Mouse (Mus musculus) embryonic facial prominence, embryonic 13.5 days (tissue): ENCODE results near the gene Hk1. TPM values are rescaled to one million over a fixed set of nuclear protein-coding genes. Genes with fewer than 3 reads are reported as not detected.
A peak's percentile ranks its signal among the peaks of the same experiment; 100 is the strongest.

Experiments
- ATAC-seq: fragments of 200-750 bp; cut with Nextera tagmentation; 2 replicates; pipeline ENCODE4 v1.8.0; 2017; ENCODE audit warnings: low read depth; ENCODE audit not compliant: insufficient number of reproducible peaks, insufficient read depth, low FRiP score, low TSS enrichment
- H3K27ac ChIP-seq: fragments of 300-500 bp; sonication (generic); 2 replicates; pipeline ENCODE4 v1.5.1; 2015; ENCODE audit warnings: moderate library complexity, mild to moderate bottlenecking, inconsistent platforms
- H3K27me3 ChIP-seq: fragments of 300-500 bp; sonication (generic); 2 replicates; pipeline ENCODE4 v1.6.1; 2015; ENCODE audit warnings: mild to moderate bottlenecking, inconsistent platforms
- H3K36me3 ChIP-seq: fragments of 300-500 bp; sonication (generic); 2 replicates; pipeline ENCODE4 v1.6.1; 2015; ENCODE audit warnings: mild to moderate bottlenecking, inconsistent platforms
- H3K4me1 ChIP-seq: fragments of 300-500 bp; sonication (generic); 2 replicates; pipeline ENCODE4 v1.6.1; 2015; ENCODE audit warnings: inconsistent platforms
- H3K4me2 ChIP-seq: fragments of 300-500 bp; sonication (generic); 2 replicates; pipeline ENCODE4 v1.6.1; 2015; ENCODE audit warnings: moderate library complexity, mild to moderate bottlenecking, inconsistent platforms
- H3K4me3 ChIP-seq: fragments of 300-500 bp; sonication (generic); 2 replicates; pipeline ENCODE4 v1.5.1; 2015; ENCODE audit warnings: mild to moderate bottlenecking, inconsistent platforms
- H3K9ac ChIP-seq: fragments of 300-500 bp; sonication (generic); 2 replicates; pipeline ENCODE4 v1.6.1; 2015; ENCODE audit warnings: mild to moderate bottlenecking, inconsistent platforms
- H3K9me3 ChIP-seq: fragments of 300-500 bp; sonication (generic); 2 replicates; pipeline ENCODE4 v1.6.1; 2016; ENCODE audit warnings: inconsistent platforms
- WGBS: fragments of 180-500 bp; shearing (Covaris S2); methylation state at CpG from one replicate; pipeline ENCODE4 v1.1.7; 2015; ENCODE audit warnings: mixed read lengths; 5-methylcytosine and 5-hydroxymethylcytosine counted together
- polyA plus RNA-seq: library from polyadenylated mRNA; unstranded; fragments of >200 nt; fragmentation: Nextera tagmentation; extraction: Ambion mirVana; gene quantifications from 2 replicates; pipeline ENCODE4 v1.2.1, GENCODE M21; 2015

The Hk1 gene
- polyA plus RNA-seq, 1 experiment from 2014 or later: 32.9 TPM

DNA sequence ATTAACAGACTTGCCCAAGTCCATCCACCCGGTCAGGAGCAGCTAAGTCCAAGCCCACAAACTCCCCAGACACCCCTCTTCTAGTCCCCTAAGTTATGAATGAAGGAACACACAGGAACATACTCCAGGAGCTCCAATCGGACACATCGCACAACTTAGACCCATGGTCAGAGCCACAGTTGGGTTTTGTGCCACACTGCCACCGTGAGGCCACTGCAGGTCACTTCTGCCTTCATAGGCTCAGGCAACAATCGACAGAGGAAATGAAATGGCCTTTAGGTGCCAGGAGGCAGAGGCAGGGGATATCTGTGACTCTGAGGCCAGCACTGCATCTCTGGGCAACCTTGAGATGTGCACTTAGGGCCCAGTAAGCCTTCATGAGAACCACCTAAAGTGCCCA lies 31.2 kb upstream of the Hk1 start:
- Histone ChIP-seq H3K27ac (no peak overlapping the region), H3K4me3 (no peak overlapping the region), H3K9me3 (no peaks in the 10 kb centered on the region), H3K9ac (no peak overlapping the region), H3K27me3 (peaks cover 16% of the 10 kb centered on the region; the same call in 1 of the 2 replicates), H3K36me3 (no peaks in the 10 kb centered on the region), H3K4me2 (no peak overlapping the region), H3K4me1 (no peaks in the 10 kb centered on the region)
- WGBS: 9% methylated on average over 5 of the region's 5 CpGs
- no peak for ATAC-seq

DNA sequence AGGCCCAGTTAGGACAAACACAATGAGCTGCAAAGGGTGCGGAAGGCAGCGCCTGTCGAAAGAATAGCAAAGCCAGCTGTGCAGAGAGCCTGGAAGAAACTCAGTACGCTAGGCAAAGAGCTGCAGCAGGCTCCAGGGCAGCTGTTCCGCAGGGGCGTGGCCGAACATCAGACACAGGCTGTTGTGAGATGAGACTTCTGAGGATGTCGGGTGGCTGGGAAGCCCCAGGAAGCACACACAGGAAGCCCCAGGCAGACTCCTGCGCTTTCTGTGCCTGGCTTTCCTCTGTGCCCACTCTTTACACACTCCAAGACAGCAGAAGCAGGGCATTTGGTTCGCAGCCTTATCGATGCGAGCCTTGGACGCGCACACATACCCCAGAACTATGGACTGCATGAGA lies 25.2 kb upstream of the Hk1 start:
- H3K9ac ChIP-seq: 0 out of 2 replicates have a peak overlapping the region, but pooled peaks have one; percentile 40
- H3K36me3 ChIP-seq: no peaks in the 10 kb centered on the region
- no peak for ATAC-seq
- WGBS: 37% methylated on average over 14 of the region's 14 CpGs
- peak overlapping the region; percentile 21 for H3K4me3 ChIP-seq
- no peaks in the 10 kb centered on the region for H3K9me3 ChIP-seq
- no peak overlapping the region for H3K27ac ChIP-seq
- H3K4me2 ChIP-seq: peak overlapping the region; percentile 48
- H3K4me1 ChIP-seq: peaks cover 6% of the 10 kb centered on the region
- peaks cover 21% of the 10 kb centered on the region for H3K27me3 ChIP-seq

DNA sequence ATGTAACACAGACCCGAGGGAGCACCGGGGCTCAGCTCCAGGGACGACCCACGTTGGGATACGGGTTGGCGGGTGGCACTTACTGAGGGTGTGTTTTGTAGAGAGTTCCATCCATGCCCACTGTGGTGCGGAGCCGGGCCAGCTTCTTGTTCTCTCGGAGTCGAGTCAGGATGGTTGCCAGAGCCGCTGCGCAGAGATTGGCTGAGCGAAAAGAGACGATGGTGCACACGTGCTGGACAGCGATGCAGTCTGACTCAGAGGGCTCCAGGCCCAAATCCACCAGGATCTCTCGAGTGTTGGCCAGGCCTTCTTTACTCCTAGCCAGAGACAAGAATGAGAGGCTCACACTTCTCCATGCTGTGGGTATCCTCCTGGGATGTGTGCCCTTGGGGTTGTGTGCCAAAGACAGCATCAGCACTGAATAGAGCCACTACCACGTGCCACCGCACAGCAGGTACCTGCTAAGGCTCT lies 22.0 kb upstream of the Hk1 start:
- no peak overlapping the region for H3K9ac ChIP-seq
- ATAC-seq: no peak
- H3K27me3 ChIP-seq: peaks cover 5% of the 10 kb centered on the region; the same call in 1 of the 2 replicates
- peaks cover 6% of the 10 kb centered on the region for H3K4me1 ChIP-seq
- WGBS: 84% methylated on average over 19 of the region's 19 CpGs
- no peaks in the 10 kb centered on the region for H3K36me3 ChIP-seq
- H3K27ac ChIP-seq: no peak overlapping the region
- no peak overlapping the region for H3K4me2 ChIP-seq
- H3K9me3 ChIP-seq: no peaks in the 10 kb centered on the region
- H3K4me3 ChIP-seq: no peak overlapping the region

DNA sequence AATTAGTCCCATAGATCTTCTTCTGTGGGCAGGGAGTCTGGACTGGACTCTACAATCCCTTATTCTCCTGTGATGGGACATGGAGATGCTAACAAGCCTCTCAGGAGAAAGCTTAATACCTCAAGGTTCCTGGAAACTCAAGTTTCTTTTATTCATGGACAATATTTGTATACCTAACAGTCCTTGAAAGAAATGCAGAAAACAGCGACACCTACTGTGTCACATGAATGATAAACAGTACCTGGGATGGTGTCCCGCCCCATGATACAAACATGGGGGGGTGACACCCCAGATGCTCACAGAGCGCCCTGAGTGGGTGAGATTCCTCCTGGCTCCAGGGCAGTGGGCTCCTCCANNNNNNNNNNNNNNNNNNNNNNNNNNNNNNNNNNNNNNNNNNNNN lies 3.3 kb upstream of the Hk1 start:
- no peak for ATAC-seq

DNA sequence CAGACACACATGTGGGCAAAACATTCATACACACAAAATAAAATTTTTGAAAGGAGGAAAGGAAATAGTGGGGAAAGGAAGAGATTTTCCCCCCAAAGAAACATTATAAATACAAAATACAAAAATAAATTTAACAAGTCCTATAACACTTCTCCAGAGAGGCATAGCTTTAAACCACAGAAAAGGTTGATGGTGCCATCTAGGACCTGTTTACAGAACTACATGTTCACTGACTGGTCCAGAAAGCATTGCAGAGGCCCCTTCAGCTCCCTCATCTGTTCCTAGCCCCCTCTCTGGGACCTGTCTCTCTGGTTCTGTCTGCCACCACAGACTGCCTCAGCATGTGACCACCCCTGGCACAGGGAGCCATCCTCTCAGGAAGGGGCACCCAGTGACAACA lies 1.2 kb upstream of the Hk1 start:
- no peak overlapping the region for H3K4me3 ChIP-seq

More for the DNA sequence above, 3.3 kb upstream of the Hk1 start:
- H3K4me1 ChIP-seq: no peaks in the 10 kb centered on the region
- no peaks in the 10 kb centered on the region for H3K27me3 ChIP-seq
- no peaks in the 10 kb centered on the region for H3K9me3 ChIP-seq
- WGBS: 77% methylated on average over 3 of the region's 3 CpGs
- H3K4me3 ChIP-seq: no peak overlapping the region
- no peak overlapping the region for H3K27ac ChIP-seq
- H3K4me2 ChIP-seq: no peak overlapping the region
- no peak overlapping the region for H3K9ac ChIP-seq
- no peaks in the 10 kb centered on the region for H3K36me3 ChIP-seq

DNA sequence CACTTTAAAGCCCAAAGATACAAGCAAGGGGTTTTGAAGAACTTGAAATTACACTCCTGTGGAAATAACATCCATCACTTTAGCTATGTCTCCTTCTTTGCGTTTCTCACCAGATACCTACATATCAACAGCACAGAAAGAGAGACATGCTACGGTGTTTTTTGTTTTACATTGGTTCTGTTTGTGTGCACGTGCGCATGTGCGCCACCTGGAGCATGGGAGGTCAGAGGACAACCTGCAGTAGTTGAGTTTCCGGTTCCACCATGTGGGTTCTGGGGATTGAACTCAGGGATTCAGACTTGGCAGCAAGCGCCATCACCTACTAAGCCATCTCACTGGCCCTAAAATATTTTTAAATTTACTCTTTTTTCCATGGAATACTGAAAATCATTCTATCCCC lies 20.9 kb downstream of the Hk1 start:
- Histone ChIP-seq H3K4me1 (peaks cover 7% of the 10 kb centered on the region; the same call in 1 of the 2 replicates), H3K27me3 (no peaks in the 10 kb centered on the region), H3K9ac (no peak overlapping the region), H3K9me3 (0 out of 2 replicates have a peak, but pooled peaks cover 3% of the 10 kb centered on the region), H3K36me3 (no peaks in the 10 kb centered on the region), H3K27ac (no peak overlapping the region), H3K4me3 (no peak overlapping the region), H3K4me2 (no peak overlapping the region)
- no peak for ATAC-seq
- WGBS: 85% methylated on average over 7 of the region's 7 CpGs

More for the DNA sequence above, 1.2 kb upstream of the Hk1 start:
- no peak overlapping the region for H3K9ac ChIP-seq
- no peak overlapping the region for H3K27ac ChIP-seq
- no peak overlapping the region for H3K4me2 ChIP-seq
- H3K9me3 ChIP-seq: no peaks in the 10 kb centered on the region
- no peaks in the 10 kb centered on the region for H3K27me3 ChIP-seq
- H3K4me1 ChIP-seq: no peaks in the 10 kb centered on the region
- no peaks in the 10 kb centered on the region for H3K36me3 ChIP-seq
- no peak for ATAC-seq

DNA sequence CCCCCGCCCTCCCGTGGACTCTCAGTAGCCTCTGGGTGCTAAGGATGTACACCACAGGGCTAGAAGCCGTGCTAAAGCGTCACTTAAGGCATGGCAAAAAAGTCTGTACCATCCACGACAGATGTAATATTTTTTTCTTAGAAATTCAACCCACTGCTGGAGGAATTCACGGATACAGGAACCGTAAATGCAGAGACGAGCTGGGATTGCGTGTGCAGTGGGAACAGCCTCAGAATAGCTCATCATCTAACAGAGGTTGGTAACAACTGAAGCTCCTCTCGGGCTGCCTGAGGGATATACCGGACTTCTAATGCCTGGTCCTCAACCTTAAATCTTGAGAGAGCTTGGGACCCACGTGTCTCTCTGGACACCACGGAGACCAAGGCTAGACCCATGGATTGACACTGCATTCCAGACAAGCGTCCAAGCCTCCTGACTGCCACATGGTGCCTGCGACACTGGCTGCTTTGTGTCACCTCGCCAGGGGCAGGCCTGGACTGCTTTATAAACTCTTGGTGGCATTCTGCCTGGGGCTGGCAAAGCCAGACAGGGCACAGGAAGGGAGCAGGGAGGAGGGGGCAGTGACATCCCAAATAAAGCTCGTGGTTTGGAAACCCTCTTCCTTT lies 23.5 kb downstream of the Hk1 start:
- H3K4me1 ChIP-seq: peaks cover 7% of the 10 kb centered on the region; the same call in 1 of the 2 replicates
- no peak for ATAC-seq
- WGBS: 61% methylated on average over 17 of the region's 17 CpGs
- no peak overlapping the region for H3K27ac ChIP-seq
- no peaks in the 10 kb centered on the region for H3K36me3 ChIP-seq
- H3K4me3 ChIP-seq: no peak overlapping the region
- no peak overlapping the region for H3K4me2 ChIP-seq
- H3K9me3 ChIP-seq: no peaks in the 10 kb centered on the region
- no peak overlapping the region for H3K9ac ChIP-seq
- H3K27me3 ChIP-seq: no peaks in the 10 kb centered on the region

DNA sequence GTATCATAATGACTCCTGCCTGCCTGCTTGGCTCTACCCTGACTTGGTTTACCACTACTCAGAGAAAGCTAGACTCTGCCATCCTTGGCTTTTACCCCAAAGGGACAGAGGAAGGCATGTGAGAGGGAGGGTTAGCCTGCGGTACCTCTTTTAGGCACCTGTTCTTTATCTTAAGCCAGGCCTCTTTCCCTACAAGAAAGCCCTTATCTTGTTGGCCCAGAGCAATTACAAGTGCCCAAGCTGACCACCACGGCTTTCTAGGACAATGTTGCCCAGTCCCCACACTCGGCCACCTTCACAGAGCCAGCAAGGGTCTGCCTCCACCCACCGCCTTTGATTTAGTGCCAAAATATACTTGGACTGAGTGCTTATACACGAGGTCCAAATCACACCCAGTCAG lies 34.6 kb downstream of the Hk1 start:
- Histone ChIP-seq H3K9me3 (peaks cover 4% of the 10 kb centered on the region; the same call in 1 of the 2 replicates), H3K36me3 (no peaks in the 10 kb centered on the region), H3K27ac (no peak overlapping the region), H3K4me1 (peaks cover 8% of the 10 kb centered on the region), H3K4me2 (no peak overlapping the region), H3K27me3 (no peaks in the 10 kb centered on the region), H3K4me3 (no peak overlapping the region), H3K9ac (no peak overlapping the region)
- 81% methylated on average over 5 of the region's 5 CpGs for WGBS
- ATAC-seq: no peak

DNA sequence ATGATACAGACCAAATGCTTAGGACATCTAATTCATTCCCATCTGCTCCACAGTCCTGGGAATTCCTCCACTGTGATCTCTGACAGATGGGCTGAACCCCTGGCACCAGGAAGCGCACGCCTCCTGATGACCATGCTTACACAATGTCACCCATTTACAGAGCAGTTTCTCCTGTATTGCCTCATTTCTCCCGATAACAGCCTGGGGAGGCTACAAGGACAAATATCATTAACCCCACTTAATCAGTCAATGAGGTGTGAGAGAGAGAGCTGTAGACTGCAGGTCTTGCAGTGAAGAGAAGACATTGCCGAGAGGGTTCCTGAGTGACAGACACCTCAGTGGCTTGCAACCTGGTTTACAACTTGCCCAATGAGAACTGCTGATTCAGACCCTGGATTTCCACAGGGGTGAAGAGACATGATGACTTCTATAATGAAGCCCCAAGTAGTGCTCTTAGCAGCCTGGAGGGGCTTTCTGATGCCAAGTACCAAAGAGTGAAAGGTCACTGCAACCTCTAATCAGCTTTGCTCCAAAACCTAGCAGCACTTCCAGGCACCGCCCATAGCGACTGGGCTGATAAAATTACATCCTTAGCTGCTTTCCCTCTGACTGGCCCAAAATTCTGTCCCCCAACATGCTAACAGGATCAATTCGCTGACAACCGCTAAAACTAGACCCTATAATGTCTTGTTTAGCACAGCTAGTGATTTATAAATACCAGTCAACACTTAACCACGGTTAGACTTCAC lies 35.5 kb downstream of the Hk1 start:
- Histone ChIP-seq H3K4me3 (no peak overlapping the region), H3K4me1 (peaks cover 12% of the 10 kb centered on the region), H3K9me3 (peaks cover 4% of the 10 kb centered on the region; the same call in 1 of the 2 replicates), H3K9ac (no peak overlapping the region), H3K36me3 (no peaks in the 10 kb centered on the region), H3K4me2 (no peak overlapping the region), H3K27ac (no peak overlapping the region), H3K27me3 (no peaks in the 10 kb centered on the region)
- ATAC-seq: no peak
- 80% methylated on average over 9 of the region's 9 CpGs for WGBS

DNA sequence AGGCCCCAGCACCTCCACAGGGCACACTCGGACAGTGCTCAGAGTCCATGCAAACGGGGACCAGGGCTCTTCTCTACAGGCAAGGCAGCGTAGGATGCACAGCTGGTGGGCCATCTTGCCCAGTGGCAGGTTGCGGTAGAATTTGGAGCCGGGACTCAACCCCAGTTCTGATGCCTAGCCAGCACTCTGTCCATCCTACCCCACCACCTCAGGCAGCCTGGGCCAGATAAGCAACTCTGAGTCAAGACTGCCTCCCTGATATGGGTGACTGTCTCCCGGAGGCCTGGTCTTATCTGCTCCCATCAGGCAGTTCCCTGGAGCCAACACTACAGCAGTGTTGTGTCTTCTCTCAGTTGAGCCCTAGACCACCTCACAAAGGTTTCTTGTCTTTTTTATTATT lies 37.2 kb downstream of the Hk1 start:
- H3K9me3 ChIP-seq: no peaks in the 10 kb centered on the region

DNA sequence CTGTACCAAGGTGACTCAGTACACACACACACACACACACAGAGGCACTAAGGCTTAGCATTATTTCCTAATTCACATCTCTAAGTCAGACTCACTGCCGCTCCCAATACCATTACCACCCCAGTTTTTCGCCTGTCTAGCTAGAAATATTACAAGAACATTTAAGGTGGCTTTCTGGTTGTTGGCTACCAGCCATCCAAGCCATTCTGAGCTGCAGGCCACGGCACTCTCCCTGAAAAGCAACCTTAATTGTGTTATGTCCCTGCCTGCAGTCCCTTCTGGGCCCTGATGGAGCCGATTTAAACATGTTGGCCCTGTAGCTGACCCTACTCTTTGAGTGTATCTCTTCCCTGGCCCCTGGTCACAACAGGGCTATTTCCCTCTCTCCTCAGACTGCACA lies 37.8 kb downstream of the Hk1 start:
- H3K27me3 ChIP-seq: no peaks in the 10 kb centered on the region
- H3K9ac ChIP-seq: 0 out of 2 replicates have a peak overlapping the region, but pooled peaks have one; percentile 4
- H3K4me1 ChIP-seq: peaks cover 28% of the 10 kb centered on the region
- H3K9me3 ChIP-seq: no peaks in the 10 kb centered on the region
- no peak for ATAC-seq
- H3K4me3 ChIP-seq: no peak overlapping the region
- no peak overlapping the region for H3K27ac ChIP-seq
- H3K36me3 ChIP-seq: no peaks in the 10 kb centered on the region
- WGBS: 80% methylated on average over 4 of the region's 4 CpGs
- no peak overlapping the region for H3K4me2 ChIP-seq

More for the DNA sequence above, 37.2 kb downstream of the Hk1 start:
- WGBS: 92% methylated on average over 6 of the region's 6 CpGs
- H3K36me3 ChIP-seq: no peaks in the 10 kb centered on the region
- H3K4me2 ChIP-seq: no peak overlapping the region
- no peaks in the 10 kb centered on the region for H3K27me3 ChIP-seq
- no peak for ATAC-seq
- H3K27ac ChIP-seq: no peak overlapping the region
- H3K4me1 ChIP-seq: peaks cover 26% of the 10 kb centered on the region
- H3K9ac ChIP-seq: 0 out of 2 replicates have a peak overlapping the region, but pooled peaks have one; percentile 4
- H3K4me3 ChIP-seq: no peak overlapping the region

DNA sequence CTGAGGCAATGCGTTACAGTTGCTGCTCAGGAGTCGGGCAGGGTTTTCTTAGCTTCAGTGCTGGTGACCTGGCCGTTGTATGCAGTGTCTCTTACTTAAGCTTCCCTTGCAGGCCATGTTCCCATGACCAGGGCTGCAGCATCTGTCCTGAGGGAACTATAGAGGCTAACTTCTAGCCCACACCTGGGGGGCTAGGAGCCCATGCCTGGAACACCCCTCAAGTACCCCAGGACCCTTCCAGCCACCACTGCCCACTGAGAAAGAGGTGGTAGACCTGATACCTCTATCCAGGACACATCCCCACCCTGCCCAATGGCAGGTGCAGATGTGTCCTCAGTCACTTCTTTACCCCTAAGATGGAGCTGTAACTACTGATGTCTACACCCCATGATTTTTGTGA lies 38.7 kb downstream of the Hk1 start:
- no peak for ATAC-seq
- WGBS: 15% methylated on average over 3 of the region's 3 CpGs

More for the DNA sequence above, 38.7 kb downstream of the Hk1 start:
- H3K36me3 ChIP-seq: no peaks in the 10 kb centered on the region
- no peaks in the 10 kb centered on the region for H3K9me3 ChIP-seq
- peak overlapping the region; percentile 95 for H3K4me2 ChIP-seq
- peaks cover 37% of the 10 kb centered on the region for H3K4me1 ChIP-seq
- peak overlapping the region; percentile 76 for H3K4me3 ChIP-seq
- peak overlapping the region; percentile 80 for H3K9ac ChIP-seq
- peak overlapping the region; percentile 91 for H3K27ac ChIP-seq
- no peaks in the 10 kb centered on the region for H3K27me3 ChIP-seq
